Mouse (Mus musculus) cerebellum, postnatal 10 days (tissue): ENCODE measurements at regions not wholly inside any gene's neighbourhood (a gene's known extent, or its start where the extent isn't known, plus 50 kb on each side); places are given as distances from the start of the nearest gene placed in this dataset.

Experiments used
- DNase-seq, 2 experiments: peaks; one replicate each; pipeline ENCODE4 v3.0.0; 2021; ENCODE audit warnings: mixed read lengths in 2 of 2

DNA sequence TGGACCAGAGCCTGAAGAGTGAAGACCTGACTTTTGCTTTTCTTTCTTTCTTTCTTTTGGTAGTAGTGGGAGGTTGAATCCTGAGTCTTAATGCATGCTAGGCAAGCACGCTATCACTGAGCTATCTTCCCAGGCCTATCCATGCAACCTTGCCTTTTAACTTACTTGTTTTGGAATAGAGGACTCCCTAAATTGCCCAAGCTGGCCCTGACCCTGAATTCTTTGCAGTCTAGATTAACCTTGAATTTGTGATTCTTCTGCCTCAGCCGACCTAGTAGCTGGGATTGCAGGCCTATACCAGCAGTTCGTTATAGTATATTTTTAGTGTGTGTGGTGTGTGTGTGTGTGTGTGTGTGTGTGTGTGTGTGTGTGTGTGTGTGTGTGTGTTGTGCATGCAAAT lies 183.1 kb downstream of the Gm12728 start:
- DNase-seq, result no peak

DNA sequence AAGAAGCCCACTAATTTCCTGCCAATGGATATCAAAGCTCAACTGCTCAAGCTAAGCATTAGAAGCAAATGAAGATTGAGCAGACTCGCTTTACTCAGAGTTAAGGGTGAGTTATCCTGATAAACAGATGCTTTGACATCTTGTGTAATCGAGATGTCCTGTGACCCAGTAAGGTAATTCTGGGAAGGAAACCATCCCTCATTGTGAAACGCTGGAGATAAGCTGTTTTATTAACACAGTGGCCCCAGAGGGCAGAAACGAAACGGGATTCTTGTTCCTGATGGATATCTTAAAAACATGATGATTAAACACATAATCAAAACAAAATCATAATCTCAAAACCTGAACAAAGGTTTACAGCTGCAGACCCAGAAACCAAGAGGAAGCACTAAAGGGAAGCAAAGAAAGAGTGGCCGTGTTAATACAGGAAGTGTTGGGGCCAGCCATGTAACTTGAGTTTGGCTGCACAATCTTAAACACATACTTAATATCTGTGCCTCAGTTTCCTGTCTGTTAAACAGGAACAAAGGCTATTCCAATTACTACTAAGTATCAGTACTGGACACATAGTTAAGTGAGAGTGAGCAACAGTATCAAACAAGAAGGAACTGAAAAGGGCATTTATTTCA lies 184.2 kb downstream of the Gm12728 start:
- DNase-seq, result no peak

DNA sequence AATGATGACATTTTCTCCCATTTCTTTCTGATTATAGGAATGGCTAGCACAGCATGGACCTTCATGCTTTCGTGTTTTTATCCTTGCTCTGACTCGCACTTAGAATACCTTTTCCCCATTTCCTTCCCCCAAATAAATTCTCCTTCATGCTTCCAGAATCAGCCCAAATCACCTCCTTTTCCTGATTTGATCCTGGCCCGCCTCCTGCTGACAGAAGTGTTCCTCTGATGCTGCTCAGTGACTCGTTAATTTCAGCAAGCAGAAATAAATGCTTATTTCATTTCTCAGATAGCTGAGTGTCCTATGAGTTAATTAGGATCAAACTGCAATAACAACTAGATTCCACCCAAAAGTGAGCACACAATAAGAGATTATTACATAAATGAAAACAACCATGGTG lies 185.3 kb downstream of the Gm12728 start:
- DNase-seq, result no peak

DNA sequence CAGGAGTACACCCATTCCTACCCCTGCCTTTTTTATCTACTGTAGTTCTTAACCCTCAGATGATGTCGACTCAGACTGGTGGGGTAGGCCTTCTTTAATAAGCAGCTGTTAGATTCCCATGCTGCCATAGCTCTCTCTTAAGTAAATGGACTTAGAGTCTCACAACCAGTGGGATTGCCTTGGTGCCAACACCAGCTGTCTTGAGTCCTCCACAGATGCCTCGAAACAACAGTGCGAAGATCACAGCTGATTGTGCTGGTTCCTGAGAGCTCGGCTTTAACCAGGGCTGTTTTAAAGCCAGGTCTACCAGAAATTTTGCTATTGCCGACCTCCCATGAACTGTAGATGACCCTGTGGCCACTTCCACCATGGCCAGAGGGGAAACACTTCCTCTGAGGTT lies 189.4 kb downstream of the Gm12728 start:
- DNase-seq, result no peak

DNA sequence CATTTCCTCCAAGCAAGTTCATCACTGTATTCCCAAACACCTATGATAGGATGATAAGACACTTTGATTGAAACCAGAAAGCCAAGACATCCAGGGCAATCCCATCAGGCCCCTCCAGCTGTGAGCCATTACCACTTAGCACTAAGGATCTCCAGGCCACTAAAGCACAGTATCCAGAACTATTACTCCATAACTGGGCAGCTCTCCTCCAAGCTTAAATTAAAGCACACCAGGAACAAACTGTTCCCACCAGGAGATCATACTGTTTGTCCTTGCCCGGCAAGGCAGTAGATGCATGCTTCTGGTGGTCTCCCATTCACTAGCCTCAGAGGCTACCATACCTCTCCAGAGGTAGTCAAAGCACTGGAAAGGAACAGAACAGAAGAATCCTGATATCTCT lies 193.3 kb downstream of the Gm12728 start:
- DNase-seq, result no peak

DNA sequence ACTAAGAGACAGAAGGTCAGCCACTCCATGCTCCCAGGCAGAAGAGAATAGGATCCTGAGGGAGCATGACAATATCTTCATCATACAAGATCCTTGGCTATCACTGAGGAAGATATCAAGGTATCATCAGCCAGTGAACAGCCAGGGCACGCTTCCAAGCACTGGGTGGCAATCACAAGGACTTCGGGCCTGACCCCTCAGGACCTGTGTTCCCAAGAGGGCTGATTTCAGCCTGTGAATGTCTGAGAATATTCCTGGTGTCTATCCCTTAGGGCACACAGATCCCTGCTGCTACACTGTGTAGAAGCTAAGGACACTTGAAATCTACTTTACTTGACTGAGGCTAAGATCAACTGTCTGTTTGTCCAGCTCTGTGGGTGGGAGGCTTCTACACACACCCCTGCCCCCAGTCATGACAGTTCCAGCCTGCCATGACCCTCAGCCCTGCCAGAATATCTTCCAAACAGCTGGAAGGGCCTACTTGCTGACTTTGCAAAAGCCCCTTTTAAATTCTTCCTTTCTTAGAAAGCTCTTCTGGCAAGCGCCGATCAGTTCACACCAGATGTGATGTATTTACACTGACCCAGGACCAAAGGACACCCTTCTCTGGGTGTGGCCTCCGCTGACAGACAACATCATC lies 198.4 kb downstream of the Gm12728 start:
- DNase-seq, result no peak

DNA sequence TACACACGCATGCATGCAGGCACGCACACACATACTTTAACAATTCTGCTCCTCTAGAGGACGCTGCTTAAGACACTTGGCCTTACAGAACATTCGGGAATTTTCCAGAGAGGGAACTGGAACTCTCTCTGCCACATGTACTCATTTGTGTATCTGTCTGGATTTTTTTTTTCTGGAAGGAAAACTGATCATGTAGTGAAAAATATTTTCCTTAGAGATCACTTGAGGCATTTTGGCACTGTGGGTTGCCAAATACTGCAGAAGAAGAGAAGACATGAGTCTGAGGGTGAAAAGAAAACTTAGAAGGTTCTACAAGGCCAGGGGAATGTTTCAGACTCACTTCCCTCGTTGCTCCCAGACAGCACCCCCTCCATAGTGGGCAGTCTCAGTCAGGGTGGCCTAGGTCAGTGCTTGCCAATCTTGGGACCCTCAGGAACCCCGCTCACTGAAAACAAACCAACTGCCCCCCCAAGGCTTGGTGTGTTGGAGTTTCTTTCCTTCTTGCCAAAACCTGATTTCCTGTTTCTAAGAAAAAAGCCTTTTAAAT lies 203.0 kb downstream of the Gm12728 start:
- DNase-seq, result no peak

DNA sequence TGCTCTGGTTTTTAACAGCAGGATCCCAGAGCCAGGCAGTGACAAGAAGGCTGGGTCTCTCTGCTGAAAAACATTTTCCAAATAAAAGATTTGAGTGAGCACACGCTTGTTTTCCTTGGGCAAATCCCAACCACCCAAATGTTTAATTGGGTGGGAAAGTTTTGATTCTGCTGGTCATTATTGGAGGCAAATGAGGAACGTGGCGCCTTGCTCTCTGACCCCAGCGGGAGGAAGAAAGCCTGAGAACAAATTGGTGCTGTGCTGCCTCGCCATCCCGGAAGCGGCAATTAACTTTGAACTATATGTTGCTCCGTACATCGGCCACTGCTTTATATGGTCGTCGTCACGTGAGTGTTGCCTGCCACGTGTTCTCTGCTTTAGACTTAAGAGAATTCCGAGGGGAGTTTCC lies 204.7 kb downstream of the Gm12728 start:
- no peak for DNase-seq

DNA sequence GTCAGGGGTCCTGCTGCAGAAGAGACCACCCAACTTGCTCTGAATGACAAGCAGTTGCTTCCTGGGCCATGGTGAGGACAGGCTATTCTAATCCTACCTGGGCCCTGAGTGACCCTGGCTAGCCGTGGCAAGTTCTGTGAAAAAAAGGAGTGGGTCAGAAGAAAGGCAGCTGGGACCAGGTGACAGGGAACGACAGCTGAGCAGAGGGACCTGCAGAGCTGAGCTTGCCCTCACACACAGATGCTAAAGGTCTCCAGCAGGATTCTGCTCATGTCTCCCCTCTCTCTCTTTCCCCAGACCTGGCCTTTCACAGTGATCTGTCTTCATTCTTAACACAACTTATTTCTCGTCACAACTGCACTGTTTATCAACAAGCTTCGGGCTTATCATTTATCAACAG lies 206.4 kb downstream of the Gm12728 start:
- DNase-seq, result no peak

DNA sequence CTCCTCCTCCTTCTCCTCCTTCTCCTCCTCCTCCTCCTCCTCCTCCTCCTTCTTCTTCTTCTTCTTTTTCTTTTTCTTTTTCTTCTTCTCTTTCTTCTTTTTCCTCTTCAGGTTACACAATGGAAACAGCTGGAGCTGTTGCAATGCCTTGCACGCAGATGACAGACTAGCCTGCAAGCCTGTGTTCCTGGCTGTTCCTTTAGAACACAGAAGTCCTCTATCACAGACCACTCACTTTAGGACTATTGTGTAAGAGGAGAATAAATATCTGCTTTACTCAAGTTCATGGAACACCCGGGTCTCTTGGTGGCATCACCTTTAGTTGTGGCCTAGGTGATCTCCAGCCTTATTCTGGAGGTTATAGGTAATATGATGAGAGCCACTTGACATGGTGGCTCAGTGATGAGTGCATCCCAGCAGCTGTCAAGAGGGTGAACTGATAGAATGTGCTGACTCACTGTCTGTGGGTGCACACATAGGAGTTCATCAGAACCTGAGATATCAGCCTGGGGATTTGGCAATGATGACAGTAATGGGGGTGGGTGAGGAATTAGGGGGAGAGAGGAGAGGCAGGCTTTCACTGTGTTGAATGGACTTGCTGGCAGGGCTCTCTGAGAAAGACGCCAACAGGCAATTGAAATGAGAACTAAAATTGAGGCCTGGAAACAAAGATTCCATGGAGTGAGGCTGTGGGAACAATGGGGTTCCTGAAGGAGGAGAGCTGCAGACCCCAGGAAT lies 207.4 kb downstream of the Gm12728 start:
- peak in 1 of 2 experiments; percentile 11 for DNase-seq

DNA sequence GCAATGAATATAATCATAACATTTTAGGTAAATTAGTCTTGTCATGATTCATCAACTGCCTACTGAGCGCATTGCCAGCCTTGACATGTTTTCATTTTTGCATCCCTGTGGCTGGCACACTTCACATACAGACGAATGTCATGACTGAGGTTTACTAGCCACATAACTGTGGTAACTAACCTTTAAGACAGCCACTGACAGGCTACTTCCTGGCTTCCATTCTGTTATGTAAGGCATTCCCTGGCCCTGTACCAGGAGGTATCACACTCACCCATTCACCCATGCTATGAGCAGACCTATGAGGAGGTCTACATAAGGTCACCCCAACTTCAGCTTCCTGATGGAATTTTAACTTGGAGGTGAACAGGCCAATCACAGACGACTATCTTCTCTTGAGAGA lies 212.8 kb downstream of the Gm12728 start:
- DNase-seq, result no peak

DNA sequence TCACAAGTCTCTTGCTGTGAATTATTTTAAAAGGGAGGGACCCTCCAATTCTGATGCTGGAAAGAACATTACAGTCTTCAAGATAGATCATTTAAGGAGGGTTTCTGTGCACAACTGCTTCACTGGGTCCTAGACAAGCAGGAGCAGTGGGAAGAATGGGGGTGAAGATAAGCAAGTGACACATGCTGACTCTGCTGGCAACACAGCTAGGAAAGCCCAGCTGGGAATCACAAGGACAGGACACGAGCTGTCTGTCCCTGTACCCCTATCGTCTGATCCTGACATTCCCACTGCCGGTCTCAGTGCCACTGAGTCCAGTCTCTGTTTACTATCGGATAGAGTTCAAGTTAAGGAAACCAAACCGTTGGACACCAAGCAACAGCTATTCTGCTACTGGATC lies 216.3 kb downstream of the Gm12728 start:
- no peak for DNase-seq

DNA sequence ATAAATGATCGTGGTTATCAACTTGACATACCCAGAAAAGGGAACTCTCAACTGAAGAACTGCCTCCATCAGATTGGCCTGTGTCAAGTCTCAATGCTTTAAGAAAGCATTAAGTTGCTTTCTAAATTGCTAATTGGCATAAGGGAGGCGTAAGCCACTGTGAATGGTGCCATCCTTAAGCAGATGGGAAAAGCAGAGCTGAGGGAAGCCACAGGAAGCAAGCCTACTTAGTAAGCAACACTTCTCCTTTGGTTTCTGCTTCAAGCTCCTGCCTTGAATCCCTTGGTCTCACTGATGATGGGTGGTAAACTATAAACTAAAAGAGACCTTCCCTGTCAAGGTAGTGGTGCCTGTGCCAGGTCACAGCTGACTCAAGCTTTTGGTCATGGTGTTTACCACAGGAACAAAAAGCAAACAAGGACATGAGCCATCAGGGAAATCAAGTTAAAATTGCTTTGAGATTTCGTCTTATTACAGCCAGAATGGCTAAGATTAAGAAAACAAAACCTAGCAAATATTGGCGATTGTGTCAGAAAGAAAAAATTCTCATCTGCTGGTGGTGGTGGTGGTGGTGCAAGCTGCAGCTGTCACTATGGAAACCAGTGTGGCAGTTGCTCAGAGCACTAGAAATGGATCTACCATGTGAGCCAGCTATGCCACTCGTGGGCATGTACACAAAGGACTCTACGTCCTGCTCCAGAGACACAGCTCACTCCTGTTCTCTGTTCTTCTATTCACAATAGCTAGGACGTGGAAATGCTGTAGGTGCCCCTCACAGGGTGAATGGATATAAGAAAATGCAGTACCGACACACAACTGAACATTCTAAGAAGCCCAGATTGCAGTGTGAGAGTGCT lies 217.9 kb downstream of the Gm12728 start:
- DNase-seq, result no peak

DNA sequence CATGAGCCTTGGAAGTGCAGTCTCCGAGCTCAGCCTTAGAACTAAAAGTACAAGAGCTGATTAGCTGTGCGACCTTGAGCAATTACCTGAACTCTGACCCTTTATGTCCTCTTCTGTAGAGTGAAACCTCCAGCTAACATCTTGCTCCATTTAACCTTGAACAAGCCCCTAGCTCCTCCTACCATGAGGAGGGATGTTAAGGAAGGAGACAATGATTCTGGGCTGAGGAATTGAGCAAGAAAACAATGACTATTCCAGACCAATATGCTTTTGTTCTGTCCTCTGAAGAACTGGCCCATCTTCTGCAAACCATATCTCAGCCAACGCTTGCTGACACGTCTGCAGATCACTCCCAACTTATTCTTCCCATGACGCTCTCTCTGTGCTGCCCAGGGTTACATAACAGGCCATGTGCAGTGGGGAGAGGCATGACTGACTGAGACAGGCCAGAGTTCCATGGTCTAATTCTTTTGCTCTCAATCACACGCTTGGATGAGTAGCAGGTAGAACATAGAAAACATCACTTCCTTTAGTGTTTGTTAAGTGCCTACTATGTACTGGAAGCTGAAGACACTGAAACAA lies 227.5 kb downstream of the Gm12728 start:
- DNase-seq, result no peak

DNA sequence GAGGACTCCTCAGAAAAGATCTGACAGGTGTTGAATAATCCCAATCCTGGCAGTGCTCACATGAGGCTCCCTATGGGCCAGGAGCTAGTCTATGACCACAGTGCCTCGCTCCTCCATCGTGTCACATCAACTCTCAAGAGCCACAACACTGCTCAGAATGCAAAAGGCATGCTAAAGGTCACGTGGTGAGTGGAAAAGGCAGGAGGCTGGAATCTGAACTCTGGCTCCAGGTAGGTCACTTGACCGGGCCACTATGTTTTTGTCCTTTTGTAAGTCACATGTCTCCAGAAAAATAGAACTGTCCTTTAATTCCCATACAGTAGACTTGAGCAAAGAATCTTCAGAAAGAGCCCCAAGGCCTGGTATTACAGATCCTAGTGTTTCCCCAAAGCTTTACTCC lies 229.3 kb downstream of the Gm12728 start:
- no peak for DNase-seq

DNA sequence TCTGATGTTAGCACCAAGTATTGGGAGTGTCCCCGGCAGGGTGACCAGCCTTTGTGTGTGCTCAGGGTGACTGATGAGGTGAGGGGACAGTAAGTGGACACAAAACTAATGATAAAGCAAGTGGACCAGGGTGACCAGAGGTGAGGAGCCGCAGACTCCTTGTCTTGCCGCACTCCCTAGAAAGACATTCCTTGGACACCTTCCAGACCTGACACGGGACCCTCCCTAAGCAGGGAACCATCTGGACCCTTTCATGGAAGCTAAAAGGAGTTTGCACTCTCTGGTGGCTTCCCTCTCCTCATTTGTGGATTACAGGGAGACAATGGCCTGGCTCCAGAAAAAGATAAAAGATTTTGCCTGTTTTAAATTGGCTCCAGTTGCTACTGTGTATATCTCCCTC lies 230.7 kb downstream of the Gm12728 start:
- DNase-seq, result peak; percentile 29 to 37

DNA sequence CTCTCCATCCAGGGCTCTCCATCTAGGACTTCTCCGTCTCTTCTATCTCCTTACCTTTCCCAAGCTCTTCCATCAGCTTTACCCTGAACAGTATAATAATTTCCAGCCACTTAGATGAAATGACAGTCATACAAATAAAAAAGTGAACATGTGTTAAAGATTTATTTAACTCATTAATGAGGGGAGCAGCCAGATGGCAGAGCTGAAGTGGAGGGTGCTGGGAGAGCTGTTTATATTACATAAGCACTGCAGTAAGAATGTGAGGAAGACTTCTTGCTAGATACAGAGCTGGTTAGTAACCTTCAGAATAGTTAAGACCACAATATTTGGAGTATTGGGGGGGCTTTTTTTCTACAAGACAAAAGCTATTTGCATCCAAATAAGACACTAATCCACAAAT lies 234.9 kb downstream of the Gm12728 start:
- no peak for DNase-seq

DNA sequence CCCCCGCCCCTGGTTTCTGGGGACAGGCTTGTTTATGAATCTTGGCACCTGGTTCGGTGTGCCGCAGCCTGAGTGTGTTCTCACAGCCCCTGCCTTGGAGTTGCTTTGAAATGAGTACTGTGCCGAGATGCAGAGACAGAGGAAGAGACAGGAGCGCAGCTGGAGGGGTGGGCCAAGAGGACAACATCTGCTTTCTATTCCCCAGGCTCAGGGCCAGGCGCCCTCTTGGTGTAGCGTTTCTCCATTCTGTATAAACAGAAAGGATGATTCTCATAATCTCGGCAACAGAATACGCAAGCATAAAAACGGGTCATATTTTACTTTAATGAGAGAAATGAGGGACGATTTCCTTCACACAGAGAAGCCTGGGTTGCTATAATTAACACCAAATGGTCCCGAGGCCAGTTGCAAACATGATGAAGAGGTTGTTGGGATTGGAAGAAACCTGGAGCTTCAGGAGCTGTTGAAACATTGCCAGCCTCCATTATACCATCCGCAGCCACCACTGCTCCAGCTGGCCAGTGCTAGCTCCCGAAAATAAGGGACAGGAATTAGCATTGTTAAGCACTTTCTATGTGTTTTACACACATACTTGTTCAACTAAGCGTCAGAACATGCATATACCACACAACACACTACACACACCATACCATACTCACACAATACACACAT lies 236.4 kb downstream of the Gm12728 start:
- DNase-seq, result peak; percentile 11 to 23

DNA sequence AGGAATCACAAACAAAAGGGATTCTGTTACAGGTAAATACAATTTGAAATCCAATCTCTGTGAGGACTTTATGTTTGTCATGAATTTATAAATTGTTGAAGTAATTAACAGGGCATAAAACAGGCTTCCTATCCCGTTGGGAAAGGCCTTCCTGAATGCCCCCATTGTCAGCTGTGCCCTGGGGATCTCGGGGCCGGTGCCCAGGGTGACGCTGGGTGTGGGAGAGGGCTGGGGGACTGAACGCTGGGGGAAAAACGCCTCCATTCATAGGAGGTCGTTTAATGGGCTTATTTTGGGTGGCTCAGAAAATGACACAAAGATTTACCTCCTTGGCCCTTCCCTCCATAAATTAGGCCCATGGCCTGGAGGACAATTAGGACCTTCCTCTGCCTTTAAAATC lies 250.7 kb downstream of the Gm12728 start:
- DNase-seq, result no peak

DNA sequence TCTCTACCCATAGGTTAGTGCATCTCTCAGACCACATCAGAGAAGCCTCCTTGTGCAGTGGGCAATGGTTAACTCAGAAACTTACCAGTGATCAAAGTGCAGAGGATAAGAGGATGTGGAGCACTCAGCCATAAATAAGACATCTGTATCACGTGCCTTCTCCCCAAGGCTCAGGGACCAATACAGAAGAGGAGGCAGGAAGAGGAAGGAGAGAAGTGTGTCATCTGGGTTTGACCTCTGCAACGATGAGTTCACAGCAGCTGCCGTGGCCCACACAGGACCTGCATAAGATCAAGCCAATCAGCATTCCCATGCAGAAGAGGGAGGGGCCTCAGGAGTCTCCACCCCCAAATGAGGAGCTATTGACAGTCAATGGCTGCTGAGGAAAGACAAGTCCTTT lies 252.8 kb downstream of the Gm12728 start:
- no peak for DNase-seq

DNA sequence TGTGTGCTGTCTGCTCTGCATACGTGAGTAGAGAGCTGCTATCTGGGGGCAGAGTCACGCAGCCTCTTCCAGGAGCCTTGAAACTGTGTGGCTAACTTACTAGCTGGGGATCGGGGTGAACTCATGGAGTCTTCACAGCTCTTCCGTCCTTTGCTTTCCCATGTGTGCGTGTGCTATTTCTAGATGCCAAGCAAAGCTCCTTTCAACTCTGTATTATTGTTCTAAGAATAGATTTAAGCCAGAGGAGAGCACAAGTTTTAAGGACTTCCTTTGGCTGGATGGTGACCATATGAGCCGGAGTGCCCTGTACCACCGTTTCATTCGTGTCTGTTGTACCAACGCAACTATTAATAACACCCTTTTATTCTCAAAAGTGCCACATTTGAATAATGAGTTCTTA lies 254.0 kb downstream of the Gm12728 start:
- no peak for DNase-seq

DNA sequence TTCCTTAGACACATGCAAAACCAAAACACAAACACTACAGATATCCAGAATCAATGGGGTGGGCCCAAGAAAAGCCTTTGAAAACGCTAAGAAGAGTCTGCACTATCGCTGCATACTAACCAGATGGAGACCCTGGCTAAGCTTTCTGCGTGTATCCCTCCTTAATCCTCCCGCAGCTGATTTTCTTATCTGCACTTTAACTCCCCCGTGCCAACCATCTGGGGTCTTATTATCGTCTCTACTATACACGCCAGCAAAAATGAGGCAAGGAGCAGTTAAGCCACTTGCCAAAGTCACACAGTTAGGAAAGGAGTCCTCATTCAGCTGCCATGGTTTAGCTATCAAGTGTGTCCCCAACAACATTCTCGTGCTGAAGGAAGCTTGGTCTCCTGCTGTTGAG lies 258.4 kb downstream of the Gm12728 start:
- no peak for DNase-seq
